Mouse (Mus musculus) E14TG2a.4 (cell line): Measurements from ENCODE around the gene Phldb2.

Experiments used
- H3K27me3 ChIP-seq: 2 replicates; pipeline ENCODE4 v1.6.1; 2014; ENCODE audit warnings: low read length, control low read depth; ENCODE audit not compliant: insufficient read depth
- H3K36me3 ChIP-seq: 2 replicates; pipeline ENCODE4 v1.6.1; 2014; ENCODE audit warnings: low read length, control low read depth; ENCODE audit not compliant: insufficient read depth
- H3K4me1 ChIP-seq: replicated peaks from 2 replicates; pipeline ENCODE4 v1.6.1; 2014; ENCODE audit warnings: low read depth, low read length, control low read depth
- H3K4me3 ChIP-seq: replicated peaks from 2 replicates; pipeline ENCODE4 v1.5.1; 2014; ENCODE audit warnings: mild to moderate bottlenecking, low read length
- H3K9me3 ChIP-seq: 2 replicates; pipeline ENCODE4 v1.6.1; 2014; ENCODE audit warnings: low read length, control low read depth
- CTCF ChIP-seq: conservative IDR thresholded peaks from 2 replicates; pipeline ENCODE4 v1.5.1; 2014; ENCODE audit warnings: low read length
- NANOG ChIP-seq: IDR thresholded peaks from 2 replicates; pipeline ENCODE4 v1.6.1; 2014; ENCODE audit warnings: borderline replicate concordance, low read length, mixed read lengths
- POU5F1 ChIP-seq: IDR thresholded peaks from 2 replicates; pipeline ENCODE4 v1.6.1; 2014; ENCODE audit warnings: low read length, borderline replicate concordance

Gene Phldb2

DNA sequence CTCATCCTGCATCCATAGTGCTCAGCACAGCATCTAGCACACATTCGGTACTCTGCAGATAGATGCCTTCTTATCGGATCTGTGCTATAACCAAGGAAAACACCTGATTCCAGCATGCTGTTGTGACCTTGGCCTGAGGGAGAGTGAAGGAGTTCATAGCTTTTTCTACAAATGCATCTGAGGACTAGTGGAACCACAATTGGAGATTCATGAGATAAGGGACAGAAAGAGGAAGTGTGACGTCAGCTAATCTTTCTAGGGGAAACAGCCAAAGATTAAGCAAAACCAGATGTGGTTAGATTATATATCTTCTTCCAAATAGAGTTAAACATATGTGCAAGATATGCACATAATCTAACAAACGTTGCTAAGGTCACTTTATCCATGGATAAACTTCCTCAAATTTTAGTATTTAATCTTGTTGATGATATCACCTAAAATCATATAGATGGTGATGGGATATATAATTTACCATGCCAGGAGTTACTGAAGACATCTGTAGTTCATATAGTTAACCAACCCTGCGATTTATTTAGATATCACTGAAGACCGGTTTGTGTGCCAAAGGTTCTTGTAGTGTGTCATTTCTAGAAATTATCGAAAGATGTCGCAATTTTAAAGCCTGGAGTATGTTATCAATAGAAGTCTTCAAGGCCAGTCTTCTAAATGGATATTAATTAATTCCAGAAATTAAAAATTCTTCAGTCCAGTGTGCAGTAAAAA lies 11.1 kb downstream of the Phldb2 start:
- no peak for TF ChIP-seq NANOG
- no peak for TF ChIP-seq CTCF
- TF ChIP-seq POU5F1, result no peak
- Histone ChIP-seq H3K36me3 (no peaks in the 10 kb centered on the region), H3K4me1 (no peaks in the 10 kb centered on the region)

DNA sequence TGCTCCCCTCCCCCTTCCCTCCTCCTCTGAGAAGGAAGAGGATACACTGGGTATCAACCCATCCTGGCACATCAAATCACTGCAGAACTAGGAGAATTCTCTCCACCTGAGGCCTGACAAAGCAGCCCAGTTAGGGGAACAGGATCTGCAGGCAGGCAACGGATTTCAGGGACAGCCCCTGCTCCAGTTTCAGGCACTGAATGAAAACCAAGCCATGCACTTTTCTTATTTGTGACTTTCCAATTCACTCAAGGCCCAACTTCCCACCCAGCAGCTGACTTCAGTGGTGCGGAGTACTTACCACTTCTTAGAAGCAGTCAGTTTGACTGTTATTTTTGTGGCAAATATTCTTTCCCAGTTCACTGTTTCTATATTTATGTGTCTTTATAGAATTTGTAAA lies 12.7 kb downstream of the Phldb2 start:
- TF ChIP-seq NANOG (no peak), CTCF (no peak), POU5F1 (no peak)
- H3K36me3 ChIP-seq, result no peaks in the 10 kb centered on the region
- H3K27me3 ChIP-seq, result no peaks in the 10 kb centered on the region

More for the DNA sequence above, 11.1 kb downstream of the Phldb2 start:
- Histone ChIP-seq H3K9me3 (no peaks in the 10 kb centered on the region), H3K27me3 (no peaks in the 10 kb centered on the region), H3K4me3 (no peak overlapping the region)

DNA sequence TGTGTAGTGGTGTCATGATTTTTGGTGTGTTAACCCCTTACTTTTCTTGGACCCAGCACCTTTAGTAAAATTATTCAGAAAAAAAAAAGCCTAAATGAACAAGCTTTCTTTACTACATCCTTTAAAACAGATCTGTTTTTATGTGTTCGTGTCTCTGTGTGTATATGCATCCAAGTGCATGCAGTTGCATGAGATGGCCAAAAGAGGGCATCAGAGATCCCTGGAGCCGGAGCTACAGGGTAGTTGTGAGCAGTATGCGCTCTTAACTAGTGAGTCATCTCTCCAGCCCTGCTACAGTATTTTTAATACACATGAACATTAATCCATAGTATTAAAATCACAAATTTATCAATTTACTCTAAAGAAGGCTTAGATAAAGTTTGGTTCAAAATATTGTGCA lies 14.0 kb downstream of the Phldb2 start:
- Histone ChIP-seq H3K4me1 (peaks cover 8% of the 10 kb centered on the region), H3K9me3 (no peaks in the 10 kb centered on the region), H3K36me3 (no peaks in the 10 kb centered on the region), H3K27me3 (no peaks in the 10 kb centered on the region), H3K4me3 (no peak overlapping the region)
- no peak for TF ChIP-seq NANOG
- TF ChIP-seq CTCF, result peak; percentile 89
- no peak for TF ChIP-seq POU5F1

More for the DNA sequence above, 12.7 kb downstream of the Phldb2 start:
- Histone ChIP-seq H3K4me3 (no peak overlapping the region), H3K9me3 (no peaks in the 10 kb centered on the region), H3K4me1 (peaks cover 8% of the 10 kb centered on the region)

DNA sequence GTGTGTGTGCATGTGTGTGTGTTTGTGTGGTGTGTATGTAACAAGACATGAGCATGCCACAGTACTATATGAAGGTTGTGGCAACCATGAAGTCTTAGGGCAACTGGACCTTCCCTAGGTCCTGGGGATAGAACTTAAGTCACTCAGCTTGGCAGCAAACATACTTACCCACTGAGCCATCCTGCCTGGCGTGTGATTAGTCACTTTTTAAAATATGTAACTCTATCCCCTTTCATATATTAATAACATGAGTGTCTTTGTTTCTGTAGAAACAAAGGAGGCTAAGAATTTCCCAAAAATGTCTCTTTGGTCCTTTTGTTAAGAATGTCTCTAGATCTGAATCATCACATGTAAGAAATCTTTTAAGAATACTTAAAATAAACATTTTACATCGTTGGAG lies 16.0 kb downstream of the Phldb2 start:
- Histone ChIP-seq H3K27me3 (no peaks in the 10 kb centered on the region), H3K36me3 (no peaks in the 10 kb centered on the region), H3K4me3 (no peak overlapping the region), H3K4me1 (peaks cover 8% of the 10 kb centered on the region), H3K9me3 (no peaks in the 10 kb centered on the region)
- TF ChIP-seq CTCF, result no peak
- no peak for TF ChIP-seq NANOG
- TF ChIP-seq POU5F1, result no peak

DNA sequence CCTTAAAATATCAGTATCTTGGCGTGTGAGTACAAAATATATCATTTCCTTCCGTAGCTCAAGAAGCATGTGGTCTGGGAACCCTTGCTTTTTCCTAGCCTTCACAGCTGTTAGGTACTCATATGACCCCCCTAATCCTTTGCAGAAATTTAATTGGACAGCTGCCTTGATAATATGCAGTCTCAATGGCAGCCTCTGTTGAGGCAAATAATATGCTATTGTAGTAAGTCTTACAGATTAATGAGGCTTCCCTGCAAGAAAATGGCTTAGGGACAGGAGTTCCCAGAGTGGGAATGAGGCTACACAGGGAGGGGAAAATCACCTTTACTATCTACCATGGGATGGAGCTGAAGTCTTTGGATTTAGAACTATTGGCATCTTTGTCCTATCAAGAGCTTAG lies 16.9 kb downstream of the Phldb2 start:
- TF ChIP-seq NANOG (no peak), POU5F1 (no peak), CTCF (no peak)
- H3K27me3 ChIP-seq, result no peaks in the 10 kb centered on the region
- no peak overlapping the region for H3K4me3 ChIP-seq
- peaks cover 8% of the 10 kb centered on the region for H3K4me1 ChIP-seq
- no peaks in the 10 kb centered on the region for H3K36me3 ChIP-seq
- H3K9me3 ChIP-seq, result no peaks in the 10 kb centered on the region

DNA sequence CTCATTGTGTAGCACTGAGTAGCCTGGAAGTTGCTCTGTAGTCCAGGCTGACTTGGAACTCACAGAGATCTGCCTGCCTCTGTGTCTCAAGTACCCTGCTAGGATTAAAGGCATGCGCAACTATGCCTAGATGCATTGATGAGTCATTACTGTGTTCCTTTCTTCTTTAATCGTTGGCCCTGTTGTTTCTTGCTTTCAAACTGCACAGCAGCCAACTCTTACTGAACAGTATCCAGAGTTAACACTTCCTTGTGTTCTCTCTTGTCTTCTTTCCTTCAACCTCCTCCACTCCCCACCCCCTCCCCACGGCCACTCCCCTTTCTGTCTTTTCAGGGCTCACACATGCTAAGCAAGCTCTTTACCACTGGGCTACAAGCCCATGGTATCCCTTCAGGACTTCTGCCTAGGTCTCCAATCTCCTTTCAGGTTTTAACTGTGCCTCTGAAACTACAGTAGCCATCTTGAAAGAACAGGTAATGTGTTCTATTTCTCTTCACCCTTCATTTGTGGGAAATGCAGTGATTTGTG lies 17.4 kb downstream of the Phldb2 start:
- Histone ChIP-seq H3K4me1 (peaks cover 8% of the 10 kb centered on the region), H3K4me3 (no peak overlapping the region), H3K36me3 (no peaks in the 10 kb centered on the region), H3K9me3 (no peaks in the 10 kb centered on the region), H3K27me3 (no peaks in the 10 kb centered on the region)
- TF ChIP-seq POU5F1 (no peak), CTCF (no peak), NANOG (peak; percentile 32; the same call in 1 of the 2 replicates)

DNA sequence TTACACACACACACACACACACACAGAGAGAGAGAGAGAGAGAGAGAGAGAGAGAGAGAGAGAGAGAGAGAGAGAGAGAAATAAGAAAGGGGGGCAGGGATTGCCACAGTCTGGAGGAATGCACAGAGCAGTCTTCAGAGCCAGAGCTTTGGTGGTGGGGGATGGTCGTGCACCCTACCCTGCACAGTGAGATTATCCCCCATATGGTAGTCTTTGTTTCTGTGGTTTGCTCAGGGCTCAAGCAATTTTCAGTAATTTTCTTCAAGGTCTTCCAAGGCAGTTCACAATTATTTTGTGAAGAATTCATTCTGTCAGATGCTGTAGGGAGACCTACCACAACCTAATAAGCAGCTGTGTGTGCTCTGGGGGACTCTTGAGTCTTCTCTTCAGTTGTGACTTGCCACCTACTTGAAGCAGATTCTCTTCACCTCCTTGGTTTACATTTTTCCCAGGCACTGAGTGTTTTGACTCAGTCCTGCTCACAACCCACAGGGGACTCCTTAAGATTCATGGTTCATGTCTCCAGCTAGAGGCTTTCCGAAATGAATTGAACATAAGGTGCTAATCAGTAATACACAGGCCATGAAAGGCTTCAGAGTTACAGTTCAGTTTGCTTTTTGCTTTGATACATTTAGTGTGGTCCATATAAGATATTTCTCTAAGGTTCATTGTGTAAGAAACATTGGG lies 18.5 kb downstream of the Phldb2 start:
- Histone ChIP-seq H3K9me3 (no peaks in the 10 kb centered on the region), H3K4me1 (peaks cover 8% of the 10 kb centered on the region)
- no peak for TF ChIP-seq POU5F1
- no peak for TF ChIP-seq CTCF
- no peak for TF ChIP-seq NANOG

DNA sequence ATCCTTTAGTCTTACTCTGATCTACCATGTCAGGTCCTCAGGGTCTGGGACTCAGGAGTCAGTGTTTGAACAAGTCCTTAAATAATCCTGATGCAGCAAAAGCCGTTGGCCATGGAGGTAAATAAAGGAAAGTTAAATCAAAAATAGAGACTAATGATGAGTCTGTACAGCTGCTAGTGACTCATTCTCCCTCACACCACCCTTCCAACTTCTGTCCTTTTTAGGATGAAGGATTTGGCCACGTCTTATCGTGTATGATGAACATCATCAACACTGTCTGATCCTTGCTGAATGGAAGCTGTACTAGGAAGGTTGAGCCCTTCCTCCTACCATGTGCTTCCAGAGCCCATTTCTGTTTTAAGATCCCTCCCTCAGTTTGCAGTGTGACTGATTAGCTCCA lies 23.1 kb downstream of the Phldb2 start:
- Histone ChIP-seq H3K4me1 (no peaks in the 10 kb centered on the region), H3K27me3 (no peaks in the 10 kb centered on the region), H3K36me3 (no peaks in the 10 kb centered on the region), H3K4me3 (no peak overlapping the region), H3K9me3 (no peaks in the 10 kb centered on the region)
- no peak for TF ChIP-seq NANOG

More for the DNA sequence above, 18.5 kb downstream of the Phldb2 start:
- H3K27me3 ChIP-seq, result no peaks in the 10 kb centered on the region
- no peak overlapping the region for H3K4me3 ChIP-seq
- H3K36me3 ChIP-seq, result no peaks in the 10 kb centered on the region
